In genomic region chr13:36193484-36194113, GRCm38 (mm10) we compare ENCODE assay signal across 15 mouse cellular contexts.
A peak's percentile ranks its signal among the peaks of the same experiment; 100 is the strongest.
DNase-seq lines count a peak whose midpoint lies in the region; ATAC-seq and TF ChIP-seq lines count a peak whose summit lies in the region.
"Had no signal": no experiment of that assay in that cellular context is flagged by ENCODE, and none has a peak within 500 bp of the region (broad histone marks: within the 10 kb centered on the region; RNA-seq: fewer than 3 reads in every experiment).

No protein-coding gene starts in this region.

- H3K9me3 ChIP-seq in hindbrain, embryonic 13.5 days: no peaks in the 10 kb centered on the region
- no peaks in the 10 kb centered on the region for H3K9me3 ChIP-seq in midbrain, embryonic 16.5 days (replicated peaks; ENCODE audit: control insufficient read depth, low read length, poor library complexity, severe bottlenecking)
- H3K9me3 ChIP-seq: embryonic facial prominence, embryonic 12.5 days; heart, embryonic 10.5 days had no signal

- TF ChIP-seq POLR2A in brain, embryonic 14.5 days (IDR thresholded peaks at IDR 0.05; ENCODE audit: borderline replicate concordance, extremely low read depth, insufficient read depth, insufficient read length, poor library complexity, severe bottlenecking): no peak
- no peak for TF ChIP-seq POLR2A in lung, adult 2 months (IDR thresholded peaks at IDR 0.05; ENCODE audit: borderline replicate concordance, extremely low read depth, low read depth, low read length)

- H3K4me1 ChIP-seq in hindbrain, embryonic 13.5 days (replicated peaks): peaks cover 10% of the 10 kb centered on the region
- H3K4me1 ChIP-seq in midbrain, embryonic 16.5 days (ENCODE audit: control insufficient read depth, insufficient read depth, low read length): 0 out of 2 replicates have a peak, but pooled peaks cover 4% of the 10 kb centered on the region
- H3K4me1 ChIP-seq in lung, adult 2 months (ENCODE audit: control insufficient read depth, insufficient read depth, low read length): peaks cover 2% of the 10 kb centered on the region
- H3K4me1 ChIP-seq: heart, embryonic 10.5 days had no signal

- no peak overlapping the region for H3K4me2 ChIP-seq in hindbrain, embryonic 13.5 days
- no peak overlapping the region for H3K4me2 ChIP-seq in midbrain, embryonic 16.5 days (ENCODE audit: low read length)
- H3K4me2 ChIP-seq: embryonic facial prominence, embryonic 12.5 days; liver, embryonic 11.5 days had no signal

- H3K36me3 ChIP-seq in hindbrain, embryonic 13.5 days: no peaks in the 10 kb centered on the region
- no peaks in the 10 kb centered on the region for H3K36me3 ChIP-seq in midbrain, embryonic 16.5 days (ENCODE audit: control insufficient read depth, insufficient read depth, low read length)
- H3K36me3 ChIP-seq: embryonic facial prominence, embryonic 12.5 days; heart, embryonic 10.5 days had no signal

- no peaks in the 10 kb centered on the region for H3K27me3 ChIP-seq in hindbrain, embryonic 13.5 days
- no peaks in the 10 kb centered on the region for H3K27me3 ChIP-seq in midbrain, embryonic 16.5 days (ENCODE audit: control insufficient read depth, insufficient read depth, low read depth, low read length)
- H3K27me3 ChIP-seq: CH12.LX; embryonic facial prominence, embryonic 12.5 days; Patski had no signal

- no peak for TF ChIP-seq CTCF in layer of hippocampus, adult 2 months (conservative IDR thresholded peaks at IDR 0.05)
- no peak for TF ChIP-seq CTCF in brain, embryonic 14.5 days (IDR thresholded peaks at IDR 0.05; ENCODE audit: borderline replicate concordance, extremely low read depth, insufficient read depth, insufficient read length)
- TF ChIP-seq CTCF in lung, adult 2 months (IDR thresholded peaks at IDR 0.05; ENCODE audit: insufficient read depth, low read length): no peak

- DNase-seq in layer of hippocampus, adult 2 months (ENCODE audit: low spot score in 2 of 2): no peak
- DNase-seq in layer of hippocampus, adult 9-10 months (ENCODE audit: low spot score): no peak
- DNase-seq in brain, embryonic 14.5 days (ENCODE audit: low read depth): peak; percentile 79
- DNase-seq in frontal cortex, postnatal 25 days (ENCODE audit: low spot score in 2 of 2): no peak
- DNase-seq in lung, adult 2 months: no peak
- DNase-seq: cerebellum, adult 9-10 months; gastrocnemius, postnatal 14 days; lung, postnatal 10 days had no signal

- 46% methylated on average over 5 of the region's 5 CpGs for WGBS in hindbrain, embryonic 13.5 days
- WGBS in midbrain, embryonic 16.5 days: 58% methylated on average over 5 of the region's 5 CpGs
- WGBS in lung, adult 2 months: 77% methylated on average over 5 of the region's 5 CpGs

- H3K27ac ChIP-seq in layer of hippocampus, adult 2 months: peak overlapping the region; percentile 50; the same call in 1 of the 2 replicates
- peak overlapping the region; percentile 18 for H3K27ac ChIP-seq in hindbrain, embryonic 13.5 days
- H3K27ac ChIP-seq in midbrain, embryonic 16.5 days (ENCODE audit: low read length): no peak overlapping the region
- H3K27ac ChIP-seq: embryonic facial prominence, embryonic 12.5 days; heart, embryonic 10.5 days had no signal

- H3K4me3 ChIP-seq in layer of hippocampus, adult 2 months: no peak overlapping the region
- no peak overlapping the region for H3K4me3 ChIP-seq in hindbrain, embryonic 13.5 days
- no peak overlapping the region for H3K4me3 ChIP-seq in midbrain, embryonic 16.5 days (ENCODE audit: low read depth, low read length)
- H3K4me3 ChIP-seq in lung, adult 2 months (replicated peaks; ENCODE audit: extremely low read depth, low read depth, low read length): no peak overlapping the region
- H3K4me3 ChIP-seq: embryonic facial prominence, embryonic 12.5 days; heart, embryonic 10.5 days had no signal

- ATAC-seq in hindbrain, embryonic 13.5 days (ENCODE audit: low FRiP score): peak; percentile 84
- ATAC-seq in midbrain, embryonic 16.5 days: peak; percentile 70
- ATAC-seq: Patski had no signal

- no peak overlapping the region for H3K9ac ChIP-seq in hindbrain, embryonic 13.5 days
- H3K9ac ChIP-seq in midbrain, embryonic 16.5 days (ENCODE audit: low read depth, low read length): no peak overlapping the region
- H3K9ac ChIP-seq: embryonic facial prominence, embryonic 12.5 days had no signal
